Mouse (Mus musculus): Measurements from ENCODE around the gene Cym. TPM values are rescaled to one million over a fixed set of nuclear protein-coding genes. Genes with fewer than 3 reads are reported as not detected.

The Cym gene
- polyA plus RNA-seq, 1 experiment from 2014 or later = 0.13 TPM

GRCm38 (mm10) chr3:107214606-107215005 is 6.9 kb downstream of the Cym start:
- Histone ChIP-seq H3K9me3 (ENCODE audit: control insufficient read depth, low read length) (no peaks in the 10 kb centered on the region), H3K27me3 (replicated peaks; ENCODE audit: control insufficient read depth, insufficient read depth, low read length) (no peaks in the 10 kb centered on the region), H3K4me3 (ENCODE audit: low read length) (no peak overlapping the region), H3K27ac (ENCODE audit: low read depth, low read length) (no peak overlapping the region), H3K4me1 (ENCODE audit: control insufficient read depth, insufficient read depth, low read depth, low read length) (no peaks in the 10 kb centered on the region), H3K4me2 (ENCODE audit: low read length) (no peak overlapping the region), H3K36me3 (ENCODE audit: control insufficient read depth, insufficient read depth, low read length) (no peaks in the 10 kb centered on the region), H3K9ac (ENCODE audit: low read depth, low read length) (no peak overlapping the region)
- 89% methylated on average over 5 of the region's 5 CpGs for WGBS
- no peak for ATAC-seq

GRCm38 (mm10) chr3:107207625-107208253 is 13.8 kb downstream of the Cym start:
- Histone ChIP-seq H3K9me3 (ENCODE audit: control insufficient read depth, low read length) (no peaks in the 10 kb centered on the region), H3K9ac (ENCODE audit: low read depth, low read length) (no peak overlapping the region), H3K36me3 (ENCODE audit: control insufficient read depth, insufficient read depth, low read length) (no peaks in the 10 kb centered on the region), H3K4me2 (ENCODE audit: low read length) (no peak overlapping the region), H3K27me3 (replicated peaks; ENCODE audit: control insufficient read depth, insufficient read depth, low read length) (0 out of 2 replicates have a peak, but pooled peaks cover 2% of the 10 kb centered on the region), H3K27ac (ENCODE audit: low read depth, low read length) (no peak overlapping the region), H3K4me1 (ENCODE audit: control insufficient read depth, insufficient read depth, low read depth, low read length) (peaks cover 2% of the 10 kb centered on the region; the same call in 1 of the 2 replicates), H3K4me3 (ENCODE audit: low read length) (no peak overlapping the region)
- ATAC-seq = peak; percentile 57
- WGBS = 53% methylated on average over 7 of the region's 7 CpGs

DNA sequence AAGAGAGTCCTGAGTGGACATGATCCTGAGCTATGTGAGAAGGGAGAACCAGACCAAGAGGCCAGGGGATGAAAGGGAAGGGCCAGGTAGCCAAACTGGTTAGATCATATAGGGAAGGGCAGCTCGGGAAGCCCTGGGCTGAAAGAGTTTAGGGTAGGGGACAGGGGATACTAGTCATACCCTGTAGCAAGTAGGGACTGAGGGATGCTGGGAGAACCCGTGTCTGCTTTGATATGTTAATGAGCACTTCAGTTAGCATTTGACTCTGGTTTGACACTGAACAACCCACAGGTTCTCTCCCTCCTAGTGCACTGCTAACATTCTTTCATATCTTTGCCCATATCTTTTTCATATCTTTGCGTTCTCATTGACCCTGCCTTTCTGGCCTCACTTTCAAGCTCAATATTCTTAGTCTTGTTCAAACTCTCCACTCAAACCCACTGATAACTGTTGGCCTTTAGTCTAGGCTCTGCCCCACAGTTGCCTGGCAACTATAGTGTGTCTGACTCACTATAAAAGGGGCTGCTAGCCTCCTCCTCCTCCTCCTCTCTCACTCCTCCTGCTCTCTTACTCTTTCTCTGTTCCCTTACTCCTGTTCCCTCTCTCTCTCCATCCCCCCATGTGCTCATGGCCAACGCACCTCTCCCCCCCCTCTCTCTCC is 14.9 kb downstream of the Cym start:
- Histone ChIP-seq H3K4me2 (ENCODE audit: low read length) (no peak overlapping the region), H3K9ac (ENCODE audit: low read depth, low read length) (no peak overlapping the region), H3K36me3 (ENCODE audit: control insufficient read depth, insufficient read depth, low read length) (no peaks in the 10 kb centered on the region), H3K27me3 (replicated peaks; ENCODE audit: control insufficient read depth, insufficient read depth, low read length) (0 out of 2 replicates have a peak, but pooled peaks cover 2% of the 10 kb centered on the region), H3K4me1 (ENCODE audit: control insufficient read depth, insufficient read depth, low read depth, low read length) (peaks cover 2% of the 10 kb centered on the region; the same call in 1 of the 2 replicates), H3K9me3 (ENCODE audit: control insufficient read depth, low read length) (no peaks in the 10 kb centered on the region), H3K27ac (ENCODE audit: low read depth, low read length) (no peak overlapping the region), H3K4me3 (ENCODE audit: low read length) (no peak overlapping the region)
- whole genome bisulfite sequencing = 29% methylated on average over 4 of the region's 4 CpGs
- ATAC-seq = no peak

GRCm38 (mm10) chr3:107205994-107206393 is 15.5 kb downstream of the Cym start:
- Histone ChIP-seq H3K9me3 (ENCODE audit: control insufficient read depth, low read length) (no peaks in the 10 kb centered on the region), H3K27ac (ENCODE audit: low read depth, low read length) (no peak overlapping the region), H3K36me3 (ENCODE audit: control insufficient read depth, insufficient read depth, low read length) (no peaks in the 10 kb centered on the region), H3K9ac (ENCODE audit: low read depth, low read length) (no peak overlapping the region), H3K27me3 (replicated peaks; ENCODE audit: control insufficient read depth, insufficient read depth, low read length) (0 out of 2 replicates have a peak, but pooled peaks cover 2% of the 10 kb centered on the region), H3K4me2 (ENCODE audit: low read length) (no peak overlapping the region), H3K4me3 (ENCODE audit: low read length) (no peak overlapping the region), H3K4me1 (ENCODE audit: control insufficient read depth, insufficient read depth, low read depth, low read length) (peaks cover 2% of the 10 kb centered on the region; the same call in 1 of the 2 replicates)
- ATAC-seq = no peak
- 19% methylated on average over 4 of the region's 4 CpGs for WGBS

DNA sequence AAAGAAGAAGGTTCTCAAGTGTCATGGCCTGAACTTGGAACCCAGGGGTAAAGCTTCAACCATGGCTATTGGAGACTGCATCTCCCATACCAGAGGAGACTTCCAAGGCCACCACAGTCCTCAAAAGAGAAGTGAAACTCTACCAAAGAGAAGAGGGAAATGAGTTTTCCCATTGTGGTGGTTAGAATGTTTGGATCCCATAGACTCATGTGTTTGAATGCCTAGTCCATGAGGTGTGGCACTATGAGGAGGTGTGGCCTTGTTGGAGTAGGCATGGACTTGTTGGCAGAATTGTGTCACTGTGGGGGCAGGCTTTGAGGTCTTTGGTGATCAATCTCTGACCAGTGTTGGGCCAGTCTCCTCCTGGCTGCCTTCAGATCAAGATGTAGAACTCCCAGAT is 16.4 kb downstream of the Cym start:
- no peaks in the 10 kb centered on the region for H3K36me3 ChIP-seq (ENCODE audit: control insufficient read depth, insufficient read depth, low read length)
- no peak overlapping the region for H3K4me2 ChIP-seq (ENCODE audit: low read length)
- H3K27ac ChIP-seq (ENCODE audit: low read depth, low read length) = no peak overlapping the region
- no peaks in the 10 kb centered on the region for H3K9me3 ChIP-seq (ENCODE audit: control insufficient read depth, low read length)
- peaks cover 2% of the 10 kb centered on the region; the same call in 1 of the 2 replicates for H3K4me1 ChIP-seq (ENCODE audit: control insufficient read depth, insufficient read depth, low read depth, low read length)
- no peak for ATAC-seq
- 0 out of 2 replicates have a peak, but pooled peaks cover 2% of the 10 kb centered on the region for H3K27me3 ChIP-seq (replicated peaks; ENCODE audit: control insufficient read depth, insufficient read depth, low read length)
- no peak overlapping the region for H3K9ac ChIP-seq (ENCODE audit: low read depth, low read length)
- no peak overlapping the region for H3K4me3 ChIP-seq (ENCODE audit: low read length)

GRCm38 (mm10) chr3:107204413-107204812 is 17.1 kb downstream of the Cym start:
- ATAC-seq = no peak
- H3K9ac ChIP-seq (ENCODE audit: low read depth, low read length) = no peak overlapping the region
- H3K27ac ChIP-seq (ENCODE audit: low read depth, low read length) = no peak overlapping the region
- no peaks in the 10 kb centered on the region for H3K36me3 ChIP-seq (ENCODE audit: control insufficient read depth, insufficient read depth, low read length)
- 94% methylated on average over 3 of the region's 3 CpGs for whole genome bisulfite sequencing
- H3K27me3 ChIP-seq (replicated peaks; ENCODE audit: control insufficient read depth, insufficient read depth, low read length) = 0 out of 2 replicates have a peak, but pooled peaks cover 2% of the 10 kb centered on the region
- no peak overlapping the region for H3K4me2 ChIP-seq (ENCODE audit: low read length)
- no peaks in the 10 kb centered on the region for H3K9me3 ChIP-seq (ENCODE audit: control insufficient read depth, low read length)
- peaks cover 2% of the 10 kb centered on the region; the same call in 1 of the 2 replicates for H3K4me1 ChIP-seq (ENCODE audit: control insufficient read depth, insufficient read depth, low read depth, low read length)
- H3K4me3 ChIP-seq (ENCODE audit: low read length) = no peak overlapping the region

DNA sequence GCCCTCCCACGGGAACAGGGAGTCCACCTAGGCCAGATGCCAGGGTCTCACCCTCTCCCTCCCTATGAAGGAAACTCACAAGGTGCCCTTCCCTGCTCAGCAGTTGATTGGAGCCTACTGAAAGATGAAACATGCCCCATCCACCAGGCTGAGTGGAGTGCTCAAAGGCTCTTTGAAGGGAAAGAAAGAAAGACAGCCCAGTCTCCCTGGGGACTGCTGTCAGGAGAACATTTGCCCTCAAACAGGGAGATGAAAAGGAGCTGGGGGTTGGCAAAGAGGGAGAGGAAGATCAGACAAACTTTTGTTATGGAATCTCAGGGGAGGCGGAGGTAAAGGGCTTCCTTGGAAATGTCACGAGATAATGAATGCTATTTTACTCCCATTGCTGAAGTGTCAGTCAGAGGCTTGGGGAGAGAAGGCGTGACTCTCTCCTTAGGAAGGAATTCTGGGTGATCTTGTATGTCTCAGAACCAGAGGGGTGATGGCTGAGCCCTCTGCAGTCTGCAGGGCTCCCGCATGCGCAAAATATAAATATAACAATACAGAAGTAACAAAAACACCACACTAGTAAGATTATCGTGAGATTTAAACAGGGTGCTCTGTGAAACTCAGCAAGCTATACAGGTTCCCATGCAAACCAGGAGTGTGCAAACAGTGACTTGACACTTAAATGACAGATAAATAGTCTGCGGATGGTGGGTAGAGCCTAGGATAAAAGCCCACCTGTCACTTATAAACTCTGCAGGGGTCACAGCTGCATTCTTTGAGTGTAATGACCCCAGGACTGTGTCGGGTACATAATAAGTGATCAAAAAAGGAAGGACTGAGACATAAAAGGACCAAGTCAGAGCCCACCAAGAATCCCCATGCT is 20.0 kb downstream of the Cym start:
- Histone ChIP-seq H3K27ac (ENCODE audit: low read depth, low read length) (no peak overlapping the region), H3K4me1 (ENCODE audit: control insufficient read depth, insufficient read depth, low read depth, low read length) (no peaks in the 10 kb centered on the region), H3K36me3 (ENCODE audit: control insufficient read depth, insufficient read depth, low read length) (no peaks in the 10 kb centered on the region), H3K4me3 (ENCODE audit: low read length) (no peak overlapping the region), H3K9ac (ENCODE audit: low read depth, low read length) (no peak overlapping the region), H3K4me2 (ENCODE audit: low read length) (no peak overlapping the region), H3K27me3 (replicated peaks; ENCODE audit: control insufficient read depth, insufficient read depth, low read length) (0 out of 2 replicates have a peak, but pooled peaks cover 2% of the 10 kb centered on the region), H3K9me3 (ENCODE audit: control insufficient read depth, low read length) (no peaks in the 10 kb centered on the region)
- ATAC-seq = no peak
- WGBS = 24% methylated on average over 9 of the region's 9 CpGs

GRCm38 (mm10) chr3:107188226-107188899 is 33.2 kb downstream of the Cym start:
- Histone ChIP-seq H3K9me3 (ENCODE audit: control insufficient read depth, low read length) (no peaks in the 10 kb centered on the region), H3K4me2 (ENCODE audit: low read length) (no peak overlapping the region), H3K4me1 (ENCODE audit: control insufficient read depth, insufficient read depth, low read depth, low read length) (peaks cover 3% of the 10 kb centered on the region; the same call in 1 of the 2 replicates), H3K27me3 (replicated peaks; ENCODE audit: control insufficient read depth, insufficient read depth, low read length) (no peaks in the 10 kb centered on the region), H3K27ac (ENCODE audit: low read depth, low read length) (no peak overlapping the region), H3K9ac (ENCODE audit: low read depth, low read length) (no peak overlapping the region), H3K36me3 (ENCODE audit: control insufficient read depth, insufficient read depth, low read length) (no peaks in the 10 kb centered on the region), H3K4me3 (ENCODE audit: low read length) (no peak overlapping the region)
- ATAC-seq = peak; percentile 91
- 40% methylated on average over 6 of the region's 6 CpGs for WGBS

Measured in hindbrain, embryonic 16.5 days (tissue).